Mouse (Mus musculus): ENCODE measurements around the gene Dgkb. TPM values are rescaled to one million over a fixed set of nuclear protein-coding genes. Genes with fewer than 3 reads are reported as not detected.

Dgkb gene
- total and polyA plus RNA-seq, 2 experiments from 2014 or later: 9.9 to 13.5 TPM

DNA sequence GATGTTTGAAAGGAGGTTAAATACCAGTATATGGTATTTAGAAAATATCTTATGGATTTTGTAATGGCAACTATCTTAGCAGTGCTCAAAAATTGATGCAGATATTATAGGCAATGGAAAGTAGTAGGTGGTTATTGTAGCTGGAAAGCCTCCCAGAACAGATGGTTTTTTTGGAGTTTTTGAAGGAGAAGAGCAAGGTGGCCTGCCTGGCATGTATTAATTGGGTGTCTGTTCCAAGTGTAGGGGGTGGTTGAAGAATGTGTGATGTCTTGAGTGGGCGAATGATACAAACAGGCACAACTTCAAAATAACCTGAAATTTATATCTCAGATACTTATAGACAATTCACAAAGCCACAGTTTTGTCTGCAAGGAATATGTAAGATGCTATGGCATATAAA, 538.9 kb downstream of the Dgkb start:
- TF ChIP-seq CTCF (IDR thresholded peaks at IDR 0.05; ENCODE audit: low read depth): no peak
- DNase-seq (no peak), ATAC-seq (no peak)
- Histone ChIP-seq H3K4me3 (ENCODE audit: low read depth, low read length) (no peak overlapping the region), H3K9me3 (ENCODE audit: low read length) (no peaks in the 10 kb centered on the region), H3K27me3 (ENCODE audit: insufficient read depth, low read length) (no peaks in the 10 kb centered on the region), H3K9ac (no peak overlapping the region), H3K36me3 (ENCODE audit: insufficient read depth) (no peaks in the 10 kb centered on the region), H3K27ac (ENCODE audit: low read depth, low read length) (no peak overlapping the region), H3K4me2 (ENCODE audit: low read depth) (no peak overlapping the region), H3K4me1 (ENCODE audit: insufficient read depth) (no peaks in the 10 kb centered on the region)
- 70% methylated on average over 1 of the region's 1 CpGs for WGBS

DNA sequence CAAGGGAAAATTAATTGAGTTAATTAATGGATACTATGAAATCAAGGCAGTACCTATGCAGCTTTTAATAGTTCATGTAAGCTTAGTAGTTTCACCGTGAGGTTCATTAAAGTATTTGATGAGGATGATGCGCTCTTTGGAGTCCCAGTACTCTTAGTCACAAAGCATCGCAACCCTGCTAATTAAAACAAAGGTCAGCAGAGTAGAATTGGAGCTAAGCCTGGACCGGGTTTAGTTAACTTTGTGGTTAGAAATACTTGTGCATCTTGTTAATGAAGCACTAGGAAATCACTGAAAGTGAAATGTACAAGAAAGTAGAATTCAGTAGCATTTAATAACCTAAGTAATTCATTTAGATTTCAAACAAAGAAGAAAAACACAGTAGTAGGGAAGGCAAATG, 544.0 kb downstream of the Dgkb start:
- ATAC-seq (no peak), DNase-seq (no peak)
- Histone ChIP-seq H3K27ac (ENCODE audit: low read depth, low read length) (no peak overlapping the region), H3K9me3 (ENCODE audit: low read length) (no peaks in the 10 kb centered on the region), H3K4me1 (ENCODE audit: insufficient read depth) (no peaks in the 10 kb centered on the region), H3K4me2 (ENCODE audit: low read depth) (no peak overlapping the region), H3K4me3 (ENCODE audit: low read depth, low read length) (no peak overlapping the region), H3K9ac (no peak overlapping the region), H3K36me3 (ENCODE audit: insufficient read depth) (no peaks in the 10 kb centered on the region), H3K27me3 (ENCODE audit: insufficient read depth, low read length) (no peaks in the 10 kb centered on the region)
- 45% methylated on average over 4 of the region's 4 CpGs for WGBS
- TF ChIP-seq CTCF (IDR thresholded peaks at IDR 0.05; ENCODE audit: low read depth): no peak

DNA sequence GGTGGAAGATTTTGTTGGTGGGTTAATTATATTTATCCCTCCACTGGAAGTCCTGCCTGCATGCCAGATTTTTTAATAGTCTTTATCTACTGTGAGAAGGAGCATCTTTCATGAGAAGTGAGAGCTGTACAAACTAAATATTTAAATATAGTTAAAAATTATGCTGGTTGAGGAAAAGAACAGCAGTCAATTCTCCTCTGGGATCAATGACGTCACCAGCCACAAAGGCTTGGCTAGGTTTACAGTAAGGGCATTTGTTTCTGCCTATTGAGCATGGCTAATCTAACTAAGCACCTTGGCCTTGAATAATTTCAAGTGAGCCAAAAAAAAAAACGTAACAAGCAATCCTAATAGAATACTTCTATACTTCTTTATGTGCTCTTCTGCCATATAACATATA, 554.1 kb downstream of the Dgkb start:
- Histone ChIP-seq H3K9ac (no peak overlapping the region), H3K9me3 (ENCODE audit: low read length) (no peaks in the 10 kb centered on the region), H3K27me3 (ENCODE audit: insufficient read depth, low read length) (no peaks in the 10 kb centered on the region), H3K4me3 (ENCODE audit: low read depth, low read length) (no peak overlapping the region), H3K27ac (ENCODE audit: low read depth, low read length) (no peak overlapping the region), H3K4me2 (ENCODE audit: low read depth) (no peak overlapping the region), H3K4me1 (ENCODE audit: insufficient read depth) (no peaks in the 10 kb centered on the region), H3K36me3 (ENCODE audit: insufficient read depth) (no peaks in the 10 kb centered on the region)
- 30% methylated on average over 2 of the region's 2 CpGs for WGBS
- no peak for ATAC-seq
- no peak for TF ChIP-seq CTCF (IDR thresholded peaks at IDR 0.05; ENCODE audit: low read depth)
- DNase-seq: no peak

DNA sequence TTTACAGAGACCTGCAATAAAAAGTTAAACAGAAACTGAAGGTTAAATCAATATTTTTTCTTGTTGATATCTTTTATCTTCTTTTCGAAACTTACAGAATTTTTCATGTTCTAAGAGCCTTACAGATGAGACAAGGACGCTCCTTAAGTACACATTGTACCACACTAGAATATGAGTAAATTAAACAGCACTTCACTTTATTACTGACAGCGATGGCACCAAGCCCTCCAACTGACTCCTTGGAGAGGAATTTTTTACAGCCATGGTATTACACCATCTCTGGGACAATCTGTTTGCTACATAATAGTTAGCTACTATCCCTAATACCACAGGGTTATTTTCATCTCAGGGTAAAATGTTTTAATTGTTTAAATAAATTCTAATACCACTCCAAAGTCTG, 556.6 kb downstream of the Dgkb start:
- H3K27me3 ChIP-seq (ENCODE audit: insufficient read depth, low read length): no peaks in the 10 kb centered on the region
- no peaks in the 10 kb centered on the region for H3K4me1 ChIP-seq (ENCODE audit: insufficient read depth)
- no peak overlapping the region for H3K4me3 ChIP-seq (ENCODE audit: low read depth, low read length)
- H3K36me3 ChIP-seq (ENCODE audit: insufficient read depth): no peaks in the 10 kb centered on the region
- H3K27ac ChIP-seq (ENCODE audit: low read depth, low read length): no peak overlapping the region
- ATAC-seq: no peak
- no peaks in the 10 kb centered on the region for H3K9me3 ChIP-seq (ENCODE audit: low read length)
- no peak overlapping the region for H3K4me2 ChIP-seq (ENCODE audit: low read depth)
- TF ChIP-seq CTCF (IDR thresholded peaks at IDR 0.05; ENCODE audit: low read depth): no peak
- no peak overlapping the region for H3K9ac ChIP-seq
- WGBS: 87% methylated on average over 3 of the region's 3 CpGs
- no peak for DNase-seq

DNA sequence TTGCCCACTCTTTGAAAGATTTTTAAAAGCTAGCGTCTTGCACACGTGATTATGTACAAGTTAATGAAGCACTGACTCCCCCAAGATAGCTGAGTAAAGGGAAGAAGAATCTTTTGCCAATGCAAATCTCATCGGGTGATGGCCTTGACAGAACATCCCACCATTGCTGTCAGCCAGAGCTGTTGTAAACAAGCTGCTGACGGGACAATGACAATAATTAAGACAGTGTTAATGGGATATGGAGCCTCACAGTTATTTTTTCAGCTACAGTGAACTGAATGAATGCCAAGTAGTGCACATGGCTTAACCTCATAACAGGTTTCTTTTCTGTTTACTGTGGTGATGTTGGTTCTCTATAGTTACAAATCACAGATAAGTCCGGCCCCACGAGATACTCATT, 568.4 kb downstream of the Dgkb start:
- no peak for TF ChIP-seq CTCF (IDR thresholded peaks at IDR 0.05; ENCODE audit: low read depth)
- 22% methylated on average over 6 of the region's 6 CpGs for WGBS
- Histone ChIP-seq H3K4me3 (ENCODE audit: low read depth, low read length) (no peak overlapping the region), H3K4me2 (ENCODE audit: low read depth) (no peak overlapping the region), H3K36me3 (ENCODE audit: insufficient read depth) (no peaks in the 10 kb centered on the region), H3K9me3 (ENCODE audit: low read length) (no peaks in the 10 kb centered on the region), H3K9ac (no peak overlapping the region), H3K4me1 (ENCODE audit: insufficient read depth) (0 out of 2 replicates have a peak, but pooled peaks cover 3% of the 10 kb centered on the region), H3K27ac (ENCODE audit: low read depth, low read length) (no peak overlapping the region), H3K27me3 (ENCODE audit: insufficient read depth, low read length) (no peaks in the 10 kb centered on the region)
- ATAC-seq (peak; percentile 80), DNase-seq (peak; percentile 36)

DNA sequence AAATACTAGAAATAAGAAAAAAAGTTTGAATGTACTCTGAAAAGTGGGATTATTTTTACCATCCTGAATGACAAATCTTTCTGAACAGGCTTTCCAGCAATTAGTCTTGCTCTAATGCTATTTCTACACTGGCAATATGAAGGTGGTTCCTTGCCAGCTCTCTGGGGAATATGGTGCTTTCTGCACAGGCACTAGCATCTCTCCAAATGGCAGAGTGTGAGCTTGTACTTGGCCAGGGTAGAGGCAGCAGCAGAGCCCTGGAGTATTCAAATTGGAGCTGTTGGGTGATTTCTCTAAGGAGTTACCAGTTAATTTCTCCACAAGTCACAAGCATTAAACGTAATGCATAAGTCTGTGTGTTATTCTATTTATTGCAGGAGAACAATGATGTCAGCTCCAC, 569.5 kb downstream of the Dgkb start:
- Histone ChIP-seq H3K9ac (no peak overlapping the region), H3K27ac (ENCODE audit: low read depth, low read length) (no peak overlapping the region), H3K9me3 (ENCODE audit: low read length) (no peaks in the 10 kb centered on the region), H3K4me2 (ENCODE audit: low read depth) (no peak overlapping the region), H3K27me3 (ENCODE audit: insufficient read depth, low read length) (no peaks in the 10 kb centered on the region), H3K4me3 (ENCODE audit: low read depth, low read length) (no peak overlapping the region), H3K36me3 (ENCODE audit: insufficient read depth) (no peaks in the 10 kb centered on the region), H3K4me1 (ENCODE audit: insufficient read depth) (0 out of 2 replicates have a peak, but pooled peaks cover 3% of the 10 kb centered on the region)
- DNase-seq: peak; percentile 73
- ATAC-seq: peak; percentile 81
- TF ChIP-seq CTCF (IDR thresholded peaks at IDR 0.05; ENCODE audit: low read depth): no peak
- 49% methylated on average over 1 of the region's 1 CpGs for WGBS

DNA sequence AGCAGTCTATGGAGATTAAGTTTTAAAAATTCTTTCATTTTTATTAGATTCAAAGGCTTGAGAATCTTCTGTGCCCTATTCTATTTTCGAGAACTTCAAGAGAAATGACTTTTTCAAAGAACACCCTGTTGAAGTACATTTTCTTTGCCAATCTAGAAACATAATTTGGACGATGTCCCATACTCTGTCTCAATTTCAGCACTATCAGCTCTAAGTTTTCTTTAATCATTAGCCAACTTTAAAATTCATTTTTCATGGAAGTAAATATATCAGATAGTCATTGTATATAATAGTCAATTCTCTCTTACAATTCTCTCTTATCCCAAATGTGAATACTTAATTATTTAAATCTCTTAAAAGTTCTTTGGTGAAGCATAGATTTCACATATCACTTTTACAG, 570.1 kb downstream of the Dgkb start:
- no peaks in the 10 kb centered on the region for H3K9me3 ChIP-seq (ENCODE audit: low read length)
- H3K4me3 ChIP-seq (ENCODE audit: low read depth, low read length): no peak overlapping the region
- H3K27ac ChIP-seq (ENCODE audit: low read depth, low read length): no peak overlapping the region
- ATAC-seq (no peak), DNase-seq (no peak)
- no peak overlapping the region for H3K9ac ChIP-seq
- 0 out of 2 replicates have a peak, but pooled peaks cover 3% of the 10 kb centered on the region for H3K4me1 ChIP-seq (ENCODE audit: insufficient read depth)
- no peak overlapping the region for H3K4me2 ChIP-seq (ENCODE audit: low read depth)
- no peaks in the 10 kb centered on the region for H3K36me3 ChIP-seq (ENCODE audit: insufficient read depth)
- no peaks in the 10 kb centered on the region for H3K27me3 ChIP-seq (ENCODE audit: insufficient read depth, low read length)
- 77% methylated on average over 2 of the region's 2 CpGs for WGBS
- no peak for TF ChIP-seq CTCF (IDR thresholded peaks at IDR 0.05; ENCODE audit: low read depth)

DNA sequence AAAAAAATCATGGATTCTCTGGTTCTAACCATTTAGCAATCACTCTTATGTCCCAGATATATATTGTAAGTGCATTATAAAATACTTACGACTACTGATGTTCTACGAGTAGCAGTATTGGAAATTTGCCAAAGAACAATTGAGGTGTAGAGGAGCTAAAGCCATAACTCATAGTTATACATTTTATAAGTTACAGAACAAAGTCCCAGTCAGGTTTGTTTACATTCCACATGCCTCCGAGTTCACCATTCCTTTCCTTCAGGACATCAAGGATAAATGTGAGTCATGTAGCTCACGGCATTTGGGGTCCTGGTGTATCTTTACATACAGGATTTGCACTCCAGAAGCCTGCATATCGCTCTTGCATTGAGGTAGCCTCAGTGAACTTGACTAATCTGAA, 570.7 kb downstream of the Dgkb start:
- H3K9ac ChIP-seq: no peak overlapping the region
- 0 out of 2 replicates have a peak, but pooled peaks cover 3% of the 10 kb centered on the region for H3K4me1 ChIP-seq (ENCODE audit: insufficient read depth)
- H3K9me3 ChIP-seq (ENCODE audit: low read length): no peaks in the 10 kb centered on the region
- DNase-seq: no peak
- TF ChIP-seq CTCF (IDR thresholded peaks at IDR 0.05; ENCODE audit: low read depth): no peak
- H3K36me3 ChIP-seq (ENCODE audit: insufficient read depth): no peaks in the 10 kb centered on the region
- WGBS: 87% methylated on average over 5 of the region's 5 CpGs
- no peak for ATAC-seq
- H3K4me3 ChIP-seq (ENCODE audit: low read depth, low read length): no peak overlapping the region
- H3K27me3 ChIP-seq (ENCODE audit: insufficient read depth, low read length): no peaks in the 10 kb centered on the region
- no peak overlapping the region for H3K4me2 ChIP-seq (ENCODE audit: low read depth)
- H3K27ac ChIP-seq (ENCODE audit: low read depth, low read length): no peak overlapping the region
